In genomic region chr19:5921715-5922114, GRCm38 (mm10) we compare ENCODE assay signal across 9 mouse cellular contexts. TPM values are rescaled to one million over a fixed set of nuclear protein-coding genes. Genes with fewer than 3 reads are reported as not detected.
DNase-seq lines count a peak whose midpoint lies in the region; TF ChIP-seq lines count a peak whose summit lies in the region.
"Had no signal": no experiment of that assay in that cellular context is flagged by ENCODE, and none has a peak within 500 bp of the region (broad histone marks: within the 10 kb centered on the region; RNA-seq: fewer than 3 reads in every experiment).

No protein-coding gene starts in this region.

- H3K27ac ChIP-seq in gastrocnemius, adult 2 months: peak overlapping the region; percentile 96
- H3K27ac ChIP-seq in kidney, adult 2 months (ENCODE audit: insufficient read depth, low read depth, low read length): peak overlapping the region; percentile 47
- H3K27ac ChIP-seq: macrophage had no signal

- H3K36me3 ChIP-seq in kidney, adult 2 months (ENCODE audit: control insufficient read depth, insufficient read depth, low read length): peaks cover 1% of the 10 kb centered on the region

- WGBS in kidney, adult 2 months: 13% methylated on average over 9 of the region's 9 CpGs

- peak; percentile 49 for DNase-seq in gastrocnemius, adult 2 months
- DNase-seq in gastrocnemius, postnatal 14 days: no peak
- peak; percentile 61 to 76 for DNase-seq in heart, adult 18-20 months
- peak; percentile 77 for DNase-seq in kidney, adult 2 months
- DNase-seq in lung, postnatal 10 days: peak; percentile 47
- DNase-seq in left cerebral cortex, adult 11 months (ENCODE audit: low spot score): no peak
- DNase-seq in gastrocnemius, adult 8-10 months (ENCODE audit: low spot score in 2 of 2): no peak
- DNase-seq in left cerebral cortex, postnatal 4 days: no peak

- no peaks in the 10 kb centered on the region for H3K27me3 ChIP-seq in kidney, adult 2 months (replicated peaks; ENCODE audit: control insufficient read depth, insufficient read depth, low read length)

- TF ChIP-seq CTCF in gastrocnemius, adult 2 months (IDR thresholded peaks at IDR 0.05): no peak
- TF ChIP-seq CTCF in kidney, adult 2 months (conservative IDR thresholded peaks at IDR 0.05; ENCODE audit: insufficient read depth, insufficient read length, low read depth, low read length): no peak

- intact Hi-C loops in gastrocnemius, adult 2 months (cut with DNase I): loop anchor here (5.0 kb wide), 2 partner anchors 96 to 126 kb away; partner anchors contain the start of genes Capn1 and Syvn1
- intact Hi-C loops in gastrocnemius, postnatal 14 days (cut with DNase I; ENCODE audit: low total_unique reads): loop anchor here (2.0 kb wide), 1 partner anchor 35 kb away; no protein-coding TSS in a partner anchor
- intact Hi-C loops in left cerebral cortex, postnatal 4 days (cut with DNase I): loop anchor here (5.0 kb wide), 1 partner anchor 36 kb away; no protein-coding TSS in a partner anchor

- H3K4me1 ChIP-seq in kidney, adult 2 months (ENCODE audit: control insufficient read depth, insufficient read depth, low read length): no peaks in the 10 kb centered on the region

- TF ChIP-seq POLR2A in kidney, adult 2 months (IDR thresholded peaks at IDR 0.05; ENCODE audit: low read depth, low read length): no peak

- peak overlapping the region; percentile 92 for H3K4me3 ChIP-seq in gastrocnemius, adult 2 months
- 0 out of 2 replicates have a peak overlapping the region, but pooled peaks have one; percentile 3 for H3K4me3 ChIP-seq in kidney, adult 2 months (ENCODE audit: insufficient read depth, low read depth, low read length)

RNA-seq across cellular contexts. Expression of gene Cdc42ep2, which starts 2.9 kb away (rescaled TPM):
- total RNA-seq in gastrocnemius, adult 2 months (2021): 10 to 100 TPM in 1 of 2 experiments, 1 to 10 TPM in 1; 8.2 to 14.3 TPM
- total RNA-seq in gastrocnemius, postnatal 14 days (2021): 10 to 100 TPM; 14.4 to 18.3 TPM
- 1 to 10 TPM; 6.6 to 9.0 TPM for total RNA-seq in heart, adult 18-20 months (2021)
- polyA plus RNA-seq in kidney, adult 2 months (2012; rRNA removed): 12.0 and 12.2 TPM in 2 replicates
- total RNA-seq in gastrocnemius, adult 8-10 months (2022): 1 to 10 TPM; 8.6 to 9.9 (median 8.7) TPM
- total RNA-seq in left cerebral cortex, postnatal 4 days (2021): 10 to 100 TPM; 11.2 to 14.2 TPM

RNA-seq across cellular contexts. Expression of gene Dpf2, which starts 8.9 kb away (rescaled TPM):
- 10 to 100 TPM; 87.8 to 88.4 TPM for total RNA-seq in gastrocnemius, adult 2 months (2021)
- 10 to 100 TPM; 71.9 to 78.2 TPM for total RNA-seq in gastrocnemius, postnatal 14 days (2021)
- 10 to 100 TPM; 77.6 to 84.0 TPM for total RNA-seq in heart, adult 18-20 months (2021)
- 71.5 and 79.7 TPM in 2 replicates for polyA plus RNA-seq in kidney, adult 2 months (2012; rRNA removed)
- 10 to 100 TPM; 70.5 to 97.8 (median 77.4) TPM for total RNA-seq in gastrocnemius, adult 8-10 months (2022)
- total RNA-seq in left cerebral cortex, postnatal 4 days (2021): 10 to 100 TPM; 76.1 to 84.1 TPM

RNA-seq across cellular contexts. Expression of gene Tigd3, which starts 27.8 kb away (rescaled TPM):
- total RNA-seq in gastrocnemius, adult 2 months (2021): under 1 TPM; 0.10 to 0.20 TPM
- under 1 TPM; 0.42 to 0.66 TPM for total RNA-seq in gastrocnemius, postnatal 14 days (2021)
- total RNA-seq in heart, adult 18-20 months (2021): under 1 TPM in 1 of 2 experiments, not detected in 1; 0.35 TPM
- 0.52 and 0.73 TPM in 2 replicates for polyA plus RNA-seq in kidney, adult 2 months (2012; rRNA removed)
- total RNA-seq in gastrocnemius, adult 8-10 months (2022): under 1 TPM; 0.12 to 0.34 (median 0.26) TPM
- 10 to 100 TPM; 10.2 to 11.7 TPM for total RNA-seq in left cerebral cortex, postnatal 4 days (2021)

RNA-seq across cellular contexts. Expression of gene Pola2, which starts 42.3 kb away (rescaled TPM):
- 1 to 10 TPM; 8.9 to 9.2 TPM for total RNA-seq in gastrocnemius, adult 2 months (2021)
- total RNA-seq in gastrocnemius, postnatal 14 days (2021): 10 to 100 TPM; 10.9 to 13.2 TPM
- total RNA-seq in heart, adult 18-20 months (2021): 10 to 100 TPM in 1 of 2 experiments, 1 to 10 TPM in 1; 8.7 to 10.6 TPM
- 24.9 and 26.2 TPM in 2 replicates for polyA plus RNA-seq in kidney, adult 2 months (2012; rRNA removed)
- 1 to 10 TPM; 4.5 to 9.4 (median 7.2) TPM for total RNA-seq in gastrocnemius, adult 8-10 months (2022)
- 10 to 100 TPM; 14.3 to 16.4 TPM for total RNA-seq in left cerebral cortex, postnatal 4 days (2021)

RNA-seq across cellular contexts. Expression of gene Slc25a45, which starts 44.1 kb away (rescaled TPM):
- under 1 TPM; 0.79 to 0.84 TPM for total RNA-seq in gastrocnemius, adult 2 months (2021)
- total RNA-seq in gastrocnemius, postnatal 14 days (2021): 1 to 10 TPM; 2.1 to 2.3 TPM
- 1 to 10 TPM; 2.6 to 2.8 TPM for total RNA-seq in heart, adult 18-20 months (2021)
- 52.7 and 63.4 TPM in 2 replicates for polyA plus RNA-seq in kidney, adult 2 months (2012; rRNA removed)
- total RNA-seq in gastrocnemius, adult 8-10 months (2022): 1 to 10 TPM in 3 of 4 experiments, under 1 TPM in 1; 0.80 to 1.3 (median 1.1) TPM
- 1 to 10 TPM; 1.4 to 2.0 TPM for total RNA-seq in left cerebral cortex, postnatal 4 days (2021)

Comparison
In these comparisons a context has a peak if more than half of its experiments do, and no peak if none do; other contexts are left out.
1. DNase-seq: peak in gastrocnemius, adult 2 months (single experiment), heart, adult 18-20 months (2 of 2), kidney, adult 2 months (single experiment) and lung, postnatal 10 days (single experiment); none in gastrocnemius, postnatal 14 days (single experiment), left cerebral cortex, adult 11 months (single experiment), gastrocnemius, adult 8-10 months (0 of 2) and left cerebral cortex, postnatal 4 days (single experiment).
2. RNA of gene Tigd3, which starts 27.8 kb away (total RNA-seq): 10.2 to 11.7 TPM in left cerebral cortex, postnatal 4 days; 0.42 to 0.66 TPM in gastrocnemius, postnatal 14 days, 0.35 TPM in heart, adult 18-20 months, 0.12 to 0.34 TPM in gastrocnemius, adult 8-10 months and 0.10 to 0.20 TPM in gastrocnemius, adult 2 months; every median in the first group is over 4 times any median in the second.